Mouse (Mus musculus) E14TG2a.4 (cell line): Measurements from ENCODE around the gene Pip4p1.

ENCODE experiments used
- H3K27me3 ChIP-seq: 2 replicates; pipeline ENCODE4 v1.6.1; 2014; ENCODE audit warnings: low read length, control low read depth; ENCODE audit not compliant: insufficient read depth
- H3K36me3 ChIP-seq: 2 replicates; pipeline ENCODE4 v1.6.1; 2014; ENCODE audit warnings: low read length, control low read depth; ENCODE audit not compliant: insufficient read depth
- H3K4me1 ChIP-seq: replicated peaks from 2 replicates; pipeline ENCODE4 v1.6.1; 2014; ENCODE audit warnings: low read depth, low read length, control low read depth
- H3K4me3 ChIP-seq: replicated peaks from 2 replicates; pipeline ENCODE4 v1.5.1; 2014; ENCODE audit warnings: mild to moderate bottlenecking, low read length
- H3K9me3 ChIP-seq: 2 replicates; pipeline ENCODE4 v1.6.1; 2014; ENCODE audit warnings: low read length, control low read depth
- CTCF ChIP-seq: conservative IDR thresholded peaks from 2 replicates; pipeline ENCODE4 v1.5.1; 2014; ENCODE audit warnings: low read length
- NANOG ChIP-seq: IDR thresholded peaks from 2 replicates; pipeline ENCODE4 v1.6.1; 2014; ENCODE audit warnings: borderline replicate concordance, low read length, mixed read lengths
- POU5F1 ChIP-seq: IDR thresholded peaks from 2 replicates; pipeline ENCODE4 v1.6.1; 2014; ENCODE audit warnings: low read length, borderline replicate concordance

Gene Pip4p1

GRCm38 (mm10) chr14:50897374-50897765 lies 33.3 kb downstream of the Pip4p1 start, which contains the start of gene Klhl33:
Klhl33 (minus strand) TSS chr14:50897507.
- peaks cover 30% of the 10 kb centered on the region for H3K4me1 ChIP-seq
- peaks cover 50% of the 10 kb centered on the region for H3K27me3 ChIP-seq
- peak within 1 kb of the TSS; percentile 77 for H3K4me3 ChIP-seq
- TF ChIP-seq NANOG = no peak
- no peak for TF ChIP-seq CTCF
- H3K9me3 ChIP-seq = peaks cover 9% of the 10 kb centered on the region
- no peaks in the 10 kb centered on the region for H3K36me3 ChIP-seq

- TF ChIP-seq POU5F1 = no peak
- TF ChIP-seq CTCF = no peak
- no peak for TF ChIP-seq NANOG
- peak overlapping the region; percentile 77 for H3K4me3 ChIP-seq
- H3K27me3 ChIP-seq = peaks cover 53% of the 10 kb centered on the region
- H3K9me3 ChIP-seq = peaks cover 9% of the 10 kb centered on the region
- H3K36me3 ChIP-seq = no peaks in the 10 kb centered on the region
- peaks cover 34% of the 10 kb centered on the region for H3K4me1 ChIP-seq
Measured at GRCm38 (mm10) chr14:50896747-50897373, 33.8 kb downstream of the Pip4p1 start.

- H3K4me3 ChIP-seq = peak overlapping the region; percentile 77
- peaks cover 34% of the 10 kb centered on the region for H3K4me1 ChIP-seq
- H3K27me3 ChIP-seq = peaks cover 53% of the 10 kb centered on the region
- TF ChIP-seq NANOG (no peak), POU5F1 (no peak), CTCF (no peak)
- peaks cover 9% of the 10 kb centered on the region for H3K9me3 ChIP-seq
- H3K36me3 ChIP-seq = no peaks in the 10 kb centered on the region
Measured at GRCm38 (mm10) chr14:50895985-50896746, 34.5 kb downstream of the Pip4p1 start.

DNA sequence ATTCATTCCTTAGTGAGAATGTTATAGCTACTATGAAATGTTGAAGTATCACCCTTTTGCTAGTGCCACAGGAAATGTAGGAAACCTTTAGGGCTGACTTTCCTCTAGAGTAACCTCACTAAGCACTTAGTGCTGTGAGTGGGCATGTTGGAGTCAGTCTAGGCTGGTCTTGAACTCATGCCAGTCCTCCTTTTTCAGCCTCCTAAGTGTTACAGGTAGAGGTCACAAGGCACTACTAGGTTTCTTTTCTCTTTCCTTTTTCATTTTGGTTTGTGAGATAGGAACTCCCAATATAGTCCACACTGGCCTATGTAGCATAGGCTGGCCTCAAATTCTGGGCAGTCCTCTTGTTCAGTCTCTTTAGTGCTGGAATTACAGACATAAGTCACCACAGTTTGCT lies 35.2 kb downstream of the Pip4p1 start:
- H3K27me3 ChIP-seq = peaks cover 53% of the 10 kb centered on the region
- peaks cover 4% of the 10 kb centered on the region; the same call in 1 of the 2 replicates for H3K9me3 ChIP-seq
- no peak for TF ChIP-seq NANOG
- TF ChIP-seq POU5F1 = no peak
- no peak for TF ChIP-seq CTCF
- H3K36me3 ChIP-seq = no peaks in the 10 kb centered on the region
- no peak overlapping the region for H3K4me3 ChIP-seq
- peaks cover 34% of the 10 kb centered on the region for H3K4me1 ChIP-seq

GRCm38 (mm10) chr14:50892541-50893459 lies 37.9 kb downstream of the Pip4p1 start:
- TF ChIP-seq POU5F1 = no peak
- TF ChIP-seq NANOG = no peak
- no peak for TF ChIP-seq CTCF
- Histone ChIP-seq H3K4me1 (peaks cover 34% of the 10 kb centered on the region), H3K9me3 (no peaks in the 10 kb centered on the region), H3K27me3 (peaks cover 54% of the 10 kb centered on the region), H3K36me3 (no peaks in the 10 kb centered on the region), H3K4me3 (no peak overlapping the region)

DNA sequence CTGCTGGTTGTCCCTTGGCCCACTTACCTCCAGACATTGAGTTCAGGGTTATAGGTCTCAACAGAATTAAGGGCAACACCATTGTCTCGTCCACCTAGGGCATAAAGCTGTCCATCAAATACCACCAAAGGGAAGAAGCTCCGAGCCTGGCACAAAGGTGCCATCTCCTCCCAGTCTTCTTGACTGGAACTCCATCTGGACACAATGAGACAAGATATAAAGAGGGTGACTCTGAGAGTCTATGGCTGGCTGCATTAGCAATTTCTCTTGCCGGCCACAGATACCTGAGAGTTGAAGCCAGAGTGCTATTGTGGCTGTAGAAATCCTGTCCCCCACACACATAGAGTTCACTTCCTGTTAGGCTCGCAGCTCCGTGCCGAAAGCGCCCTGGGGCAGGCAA lies 38.6 kb downstream of the Pip4p1 start:
- H3K4me3 ChIP-seq = no peak overlapping the region
- no peaks in the 10 kb centered on the region for H3K36me3 ChIP-seq
- TF ChIP-seq POU5F1 (no peak), CTCF (no peak), NANOG (no peak)
- no peaks in the 10 kb centered on the region for H3K9me3 ChIP-seq
- H3K4me1 ChIP-seq = peaks cover 27% of the 10 kb centered on the region
- H3K27me3 ChIP-seq = peaks cover 47% of the 10 kb centered on the region

DNA sequence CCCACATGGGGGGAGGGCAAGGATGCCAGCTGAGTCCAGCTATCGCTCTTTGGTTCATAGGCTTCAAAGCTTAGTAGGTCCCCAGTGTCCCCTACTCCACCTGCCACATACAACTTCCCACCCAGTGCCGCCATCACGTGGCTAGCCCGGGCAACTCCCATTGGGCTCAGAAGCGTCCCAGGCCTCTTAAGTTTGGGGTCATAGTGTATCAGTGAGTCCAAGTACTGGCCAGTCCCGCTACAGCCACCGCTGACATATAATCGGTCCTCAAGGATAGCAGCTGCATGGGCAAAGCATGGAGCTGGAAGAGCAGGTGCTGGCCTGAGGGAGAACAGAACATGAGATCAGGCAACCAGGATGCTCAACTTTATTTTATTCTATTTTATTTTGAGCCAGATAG lies 39.0 kb downstream of the Pip4p1 start:
- TF ChIP-seq CTCF (no peak), NANOG (no peak), POU5F1 (no peak)
- H3K36me3 ChIP-seq = no peaks in the 10 kb centered on the region
- H3K4me1 ChIP-seq = peaks cover 22% of the 10 kb centered on the region
- no peak overlapping the region for H3K4me3 ChIP-seq
- H3K9me3 ChIP-seq = no peaks in the 10 kb centered on the region
- H3K27me3 ChIP-seq = peaks cover 42% of the 10 kb centered on the region
